Mouse (Mus musculus) small intestine, adult 2 months (tissue): ENCODE measurements around the gene Snhg11.

Source experiments
- CTCF ChIP-seq: fragments of 200-500 bp; IDR thresholded peaks from 2 replicates; pipeline ENCODE4 v1.5.1; 2012; ENCODE audit warnings: low read depth, mild to moderate bottlenecking, control low read depth, inconsistent platforms, low read length, moderate library complexity, mixed read lengths; ENCODE audit not compliant: insufficient replicate concordance, insufficient read length; ENCODE audit errors: extremely low read depth
- POLR2A ChIP-seq: fragments of 200-500 bp; IDR thresholded peaks from 2 replicates; pipeline ENCODE4 v1.6.1; 2012; ENCODE audit warnings: low read depth, mild to moderate bottlenecking, control low read depth, inconsistent platforms, low read length, moderate library complexity

DNA sequence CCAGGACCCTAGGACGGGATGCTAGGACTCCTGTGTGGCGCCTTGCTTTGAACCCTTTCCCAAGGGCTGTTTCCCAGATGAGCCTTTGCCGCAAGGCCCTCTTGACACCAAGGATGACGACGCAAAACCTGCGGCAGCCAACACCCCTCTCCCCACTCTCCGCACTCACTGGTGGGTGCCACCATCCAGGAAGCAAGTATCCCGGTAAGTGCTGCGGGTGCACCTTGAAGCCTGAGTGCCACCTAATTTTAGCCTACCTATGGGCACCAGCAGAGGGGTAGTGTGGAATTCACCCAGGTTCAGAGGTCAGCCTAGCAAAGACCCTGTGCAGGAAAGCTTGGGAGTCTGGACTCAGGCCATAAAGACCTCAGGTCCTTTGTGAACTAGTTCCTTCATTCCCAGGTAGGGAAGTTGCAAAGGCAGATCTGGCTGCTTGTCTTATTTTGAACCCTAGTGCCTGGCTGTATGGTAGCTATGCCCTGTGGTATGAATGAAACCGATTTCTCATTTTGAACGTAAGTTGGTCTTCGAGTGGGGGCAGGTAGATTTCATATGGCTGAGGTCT, 767 bp downstream of the Snhg11 start:
- TF ChIP-seq CTCF: no peak
- no peak for TF ChIP-seq POLR2A
